Mouse (Mus musculus) adipocyte (in vitro differentiated cells): ENCODE results near the gene Mfn2.
A peak's percentile ranks its signal among the peaks of the same experiment; 100 is the strongest.

Source experiments
- DNase-seq: peaks from one replicate; pipeline ENCODE4 v3.0.0-alpha.2; 2016; ENCODE audit warnings: low spot score

Mfn2 gene

GRCm38 (mm10) chr4:147904313-147905089 is at the start of gene Mfn2:
TSS of gene Mfn2 (minus strand) at chr4:147904704.
- peak; percentile 90 for DNase-seq

DNA sequence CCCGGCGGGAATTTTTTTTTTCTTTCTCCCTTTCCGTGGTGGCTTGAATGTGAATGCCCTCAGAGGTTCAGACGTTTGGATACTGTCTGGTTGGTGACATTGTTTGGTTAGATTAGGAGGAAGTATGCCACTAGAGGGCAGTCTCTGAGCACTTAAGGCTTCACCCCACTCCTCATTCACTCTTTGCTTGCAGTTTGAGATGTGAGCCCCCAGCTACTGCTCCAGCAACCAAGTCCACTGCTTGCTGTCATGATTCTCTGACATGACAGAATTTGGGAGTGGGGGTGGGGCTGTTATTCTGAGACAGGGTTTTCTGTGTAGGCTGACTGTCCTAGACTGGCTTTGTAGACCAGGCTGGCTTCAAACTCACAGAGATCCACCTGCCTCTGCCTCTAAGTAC is 49.1 kb upstream of the Mfn2 start:
- DNase-seq: peak; percentile 64

DNA sequence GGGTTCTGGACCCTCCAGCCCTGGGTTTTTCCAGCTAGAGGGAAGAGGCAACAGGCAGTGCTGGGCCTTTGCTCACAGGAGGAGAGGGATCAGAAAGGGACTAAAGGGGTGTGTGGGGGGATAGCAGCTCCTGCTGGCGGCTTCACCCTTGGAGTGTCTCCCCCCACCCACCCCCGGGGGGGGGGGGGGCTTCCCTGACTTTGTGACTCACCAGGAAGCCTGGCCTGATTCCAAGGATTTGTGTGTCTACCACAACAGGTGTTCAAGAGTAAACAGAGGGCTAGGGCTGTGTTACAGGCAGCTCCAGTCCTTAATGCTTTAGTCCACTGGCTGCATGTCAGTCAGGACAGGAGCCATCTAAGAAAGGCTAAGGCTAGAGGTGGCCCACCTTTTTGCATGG is 43.0 kb upstream of the Mfn2 start:
- DNase-seq: no peak

- no peak for DNase-seq
Observed at GRCm38 (mm10) chr4:147943005-147943404, 38.5 kb upstream of the Mfn2 start.

DNA sequence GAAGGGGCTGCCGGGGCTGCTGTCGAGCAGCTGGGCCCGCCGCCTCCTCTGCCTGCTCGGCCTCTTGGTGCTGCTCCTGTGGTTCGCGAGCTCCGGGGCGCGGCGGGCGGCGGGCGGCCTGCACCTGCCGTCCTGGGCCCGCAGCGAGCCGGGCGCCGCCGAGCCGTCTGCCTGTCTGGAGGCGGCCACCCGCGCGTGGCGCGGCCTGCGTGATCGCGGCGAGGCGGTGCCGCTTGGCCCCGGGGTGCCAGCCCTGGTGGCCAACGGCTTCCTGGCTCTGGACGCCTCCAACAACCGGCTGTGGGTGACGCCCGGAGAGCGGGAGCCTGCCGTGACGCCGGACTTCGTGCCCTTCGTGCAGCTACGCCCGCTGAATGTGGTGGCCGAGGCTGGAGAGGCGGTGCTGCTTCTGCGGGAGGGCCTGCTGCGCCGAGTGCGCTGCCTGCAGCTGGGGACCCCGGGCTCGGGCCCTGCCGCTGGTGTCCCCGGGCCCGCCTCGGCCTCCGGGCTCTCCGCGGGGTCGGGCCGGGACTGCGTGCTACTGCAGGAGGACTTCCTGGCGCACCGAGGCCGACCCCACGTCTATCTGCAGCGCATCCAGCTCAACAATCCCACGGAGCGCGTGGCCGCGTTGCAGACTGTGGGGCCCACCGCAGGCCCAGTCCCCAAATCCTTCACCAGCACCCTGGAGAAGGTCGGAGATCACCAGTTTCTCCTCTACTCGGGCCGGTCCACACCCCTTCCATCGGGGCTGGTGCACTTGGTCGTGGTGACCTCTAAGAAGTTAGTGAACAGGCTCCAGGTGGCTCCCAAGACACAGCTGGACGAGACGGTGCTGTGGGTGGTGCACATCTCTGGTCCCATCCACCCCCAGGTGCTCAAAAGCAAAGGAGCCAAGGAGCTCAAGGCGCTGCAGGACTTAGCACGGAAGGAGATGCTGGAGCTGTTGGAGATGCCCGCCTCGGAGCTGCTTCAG is 36.8 kb upstream of the Mfn2 start:
- DNase-seq: no peak

DNA sequence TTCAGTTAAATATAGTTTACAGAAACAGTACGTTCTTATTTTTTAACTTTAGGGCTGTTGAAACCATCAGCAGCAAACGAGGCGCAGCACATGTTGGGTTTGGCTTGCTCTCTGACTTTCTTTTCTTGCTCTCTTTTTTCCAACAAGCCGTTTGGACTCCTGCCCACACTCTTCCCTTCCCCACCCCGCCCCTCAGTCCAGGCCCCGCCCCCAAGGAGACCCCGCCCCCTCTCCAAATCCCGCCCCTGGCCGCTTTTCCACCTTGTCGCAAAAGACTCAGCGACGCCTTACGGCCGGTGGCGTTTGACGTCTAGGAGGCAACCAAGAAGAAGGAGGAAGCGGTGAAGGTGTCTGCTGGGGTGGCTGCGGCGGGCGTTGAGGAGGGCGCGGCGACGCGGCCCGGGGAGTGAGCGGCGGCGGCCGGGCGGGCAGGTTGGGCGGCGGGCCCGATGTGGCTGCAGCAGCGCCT is 36.1 kb upstream of the Mfn2 start, which contains the start of gene 2510039O18Rik:
TSS of gene 2510039O18Rik (plus strand) at position 320 of the 469 bp plus-strand sequence.
- DNase-seq: peak; percentile 97

GRCm38 (mm10) chr4:147940111-147940510 is 35.6 kb upstream of the Mfn2 start:
- DNase-seq: no peak

- DNase-seq: peak; percentile 79
Observed at GRCm38 (mm10) chr4:147938148-147939096, 33.9 kb upstream of the Mfn2 start.

- no peak for DNase-seq
Observed at GRCm38 (mm10) chr4:147937486-147937885, 33.0 kb upstream of the Mfn2 start.

- no peak for DNase-seq
Observed at GRCm38 (mm10) chr4:147937021-147937420, 32.5 kb upstream of the Mfn2 start.

- peak; percentile 73 for DNase-seq
Observed at GRCm38 (mm10) chr4:147936331-147936954, 31.9 kb upstream of the Mfn2 start, which contains the start of gene Plod1. TSS of gene Plod1 (minus strand) at chr4:147936767.

DNA sequence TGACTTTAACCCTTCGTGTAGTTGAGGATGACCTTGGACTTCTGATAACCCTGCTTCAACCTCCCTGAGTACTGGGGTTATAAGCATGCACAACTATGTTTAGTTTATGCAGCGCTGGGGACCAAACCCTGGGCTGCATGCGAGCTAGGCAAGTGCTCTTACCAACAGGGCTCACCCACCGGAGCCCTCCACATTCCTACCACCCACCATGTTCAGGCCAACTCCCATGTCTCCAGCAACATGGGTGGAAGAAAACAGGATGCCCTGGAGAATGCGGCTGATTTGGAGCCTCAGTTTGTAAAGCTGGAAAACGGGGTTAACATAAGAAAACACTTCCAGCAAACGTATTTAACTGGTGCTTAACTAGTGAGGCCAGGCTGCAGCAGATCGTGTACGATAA is 31.4 kb upstream of the Mfn2 start:
- no peak for DNase-seq

GRCm38 (mm10) chr4:147934611-147935010 is 30.1 kb upstream of the Mfn2 start:
- DNase-seq: no peak

GRCm38 (mm10) chr4:147934134-147934533 is 29.6 kb upstream of the Mfn2 start:
- no peak for DNase-seq

DNA sequence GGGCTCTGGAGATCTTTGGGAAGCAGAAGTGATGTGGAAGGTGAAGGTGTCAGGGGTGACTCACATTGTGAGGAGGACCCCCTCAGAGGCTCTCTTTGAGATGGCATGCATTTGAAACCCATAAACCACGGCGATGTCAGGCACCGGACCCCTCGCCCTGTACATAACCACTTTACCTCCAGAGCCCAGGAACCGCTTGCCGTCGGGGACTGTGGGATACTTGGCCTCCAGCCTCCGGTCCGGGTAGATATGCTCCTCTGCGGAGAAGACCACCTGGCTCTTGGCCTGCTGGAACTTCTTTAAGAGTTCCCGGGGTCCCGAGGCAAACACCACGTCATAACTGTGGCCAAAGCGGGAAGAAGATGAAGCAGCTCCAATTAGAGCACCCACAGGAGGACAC is 26.4 kb upstream of the Mfn2 start:
- no peak for DNase-seq

DNA sequence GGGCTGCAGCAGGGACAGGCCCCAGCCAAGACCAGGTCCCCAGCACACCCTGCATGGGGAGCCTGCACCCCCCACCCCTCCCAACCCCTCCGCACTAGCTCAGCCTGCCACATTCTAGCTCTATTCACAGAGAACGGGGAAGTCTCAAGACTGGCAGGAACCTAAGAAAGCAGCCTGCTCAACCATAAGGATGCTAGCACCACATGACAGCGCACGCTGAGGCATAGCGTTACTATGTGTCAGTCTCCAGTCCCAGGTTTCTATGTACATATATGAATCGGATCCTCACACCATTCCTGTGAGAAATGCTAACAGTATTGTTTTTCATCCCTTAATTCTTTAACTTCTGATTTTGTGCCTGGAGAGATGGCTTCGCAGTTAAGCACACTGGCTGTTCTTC is 24.0 kb upstream of the Mfn2 start:
- DNase-seq: no peak

DNA sequence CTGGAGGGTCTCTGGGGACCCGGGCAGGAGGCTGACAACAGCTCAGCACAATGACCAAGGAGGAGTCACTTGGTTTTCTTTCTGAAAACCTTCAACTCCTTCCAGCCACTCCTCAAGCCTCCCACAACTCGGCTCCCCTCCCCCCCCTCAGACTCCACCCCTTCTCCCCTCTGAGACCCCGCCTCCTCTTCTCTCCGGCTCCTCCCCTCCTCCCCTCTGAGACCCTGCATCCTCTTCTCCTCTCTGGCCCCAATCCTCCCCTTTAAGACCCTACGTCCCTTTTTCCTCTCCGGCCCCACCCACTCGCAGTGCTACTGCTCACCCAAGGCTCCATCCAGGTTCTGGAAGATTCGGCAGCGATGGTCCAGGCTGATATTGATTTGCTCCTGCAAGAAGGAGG is 23.6 kb upstream of the Mfn2 start:
- DNase-seq: no peak

GRCm38 (mm10) chr4:147927705-147928104 is 23.2 kb upstream of the Mfn2 start:
- DNase-seq: peak; percentile 48

GRCm38 (mm10) chr4:147922341-147922740 is 17.8 kb upstream of the Mfn2 start:
- no peak for DNase-seq

- no peak for DNase-seq
Observed at GRCm38 (mm10) chr4:147920973-147921372, 16.5 kb upstream of the Mfn2 start.
